Mouse (Mus musculus): Measurements from ENCODE around the gene Gm11034. TPM values are rescaled to one million over a fixed set of nuclear protein-coding genes. Genes with fewer than 3 reads are reported as not detected.

Gene Gm11034
- not detected in 2 replicates for polyA plus RNA-seq (2016; fragmentation: Nextera tagmentation; extraction: Ambion mirVana)

GRCm38 (mm10) chr8:72213536-72213935 lies at the start of gene Gm11034:
Gm11034 (minus strand) TSS chr8:72213636.
- Histone ChIP-seq H3K36me3 (no peaks in the 10 kb centered on the region), H3K27me3 (ENCODE audit: low read depth, poor library complexity, severe bottlenecking) (no peaks in the 10 kb centered on the region; the same call in 1 of the 2 replicates), H3K4me3 (no peak within 1 kb of the TSS), H3K4me1 (no peaks in the 10 kb centered on the region), H3K27ac (replicated peaks) (no peak within 1 kb of the TSS), H3K9me3 (replicated peaks) (no peaks in the 10 kb centered on the region)
- DNase-seq (ENCODE audit: low spot score): no peak
- 83% methylated on average over 4 of the region's 4 CpGs for WGBS

DNA sequence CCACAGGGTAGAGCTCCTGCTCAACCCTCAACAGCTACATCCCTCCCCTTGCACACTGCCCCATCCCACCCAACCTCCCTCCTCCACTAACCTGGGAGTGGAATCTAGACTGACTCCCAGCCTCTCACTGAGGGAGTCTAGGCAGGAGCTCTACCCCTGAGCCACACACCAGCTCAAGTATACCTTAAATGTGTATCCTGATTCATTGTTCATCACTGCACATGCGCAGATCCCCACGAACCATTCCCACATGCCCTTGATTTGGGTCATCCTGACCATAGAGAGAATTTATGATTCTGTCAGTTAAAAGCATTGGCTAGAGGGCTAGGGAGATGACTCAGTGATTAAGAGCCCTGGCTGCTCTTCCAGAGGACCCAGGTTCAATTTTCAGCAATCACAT lies 49.3 kb upstream of the Gm11034 start:
- Histone ChIP-seq H3K9me3 (replicated peaks) (no peaks in the 10 kb centered on the region), H3K36me3 (no peaks in the 10 kb centered on the region), H3K4me3 (no peak overlapping the region), H3K4me1 (no peaks in the 10 kb centered on the region), H3K27me3 (ENCODE audit: low read depth, poor library complexity, severe bottlenecking) (no peaks in the 10 kb centered on the region), H3K27ac (replicated peaks) (no peak overlapping the region)
- 81% methylated on average over 2 of the region's 2 CpGs for WGBS
- DNase-seq (ENCODE audit: low spot score): no peak

DNA sequence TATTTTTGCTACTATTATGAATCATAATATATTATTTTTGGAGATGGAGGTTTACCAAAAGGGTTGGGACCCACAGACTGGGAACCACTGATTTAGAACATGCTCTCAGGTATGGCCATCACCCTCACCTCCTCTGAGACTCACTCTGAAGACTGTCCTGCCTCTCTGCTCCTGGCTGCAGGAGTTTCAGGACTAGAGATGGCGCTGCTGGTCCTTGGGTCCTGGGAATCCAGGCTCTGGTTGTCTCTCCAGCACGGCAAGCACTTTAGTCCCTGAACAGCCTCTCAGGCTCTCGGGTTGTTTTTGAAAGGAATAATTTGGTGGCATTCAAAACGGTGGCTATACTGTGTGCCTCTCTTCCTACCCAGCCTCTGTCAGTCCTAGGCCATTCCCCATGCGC lies 48.4 kb upstream of the Gm11034 start:
- Histone ChIP-seq H3K9me3 (replicated peaks) (no peaks in the 10 kb centered on the region), H3K4me3 (no peak overlapping the region), H3K4me1 (no peaks in the 10 kb centered on the region), H3K27ac (replicated peaks) (no peak overlapping the region), H3K36me3 (peaks cover 4% of the 10 kb centered on the region), H3K27me3 (ENCODE audit: low read depth, poor library complexity, severe bottlenecking) (no peaks in the 10 kb centered on the region)
- WGBS: 49% methylated on average over 5 of the region's 5 CpGs
- DNase-seq (ENCODE audit: low spot score): no peak

DNA sequence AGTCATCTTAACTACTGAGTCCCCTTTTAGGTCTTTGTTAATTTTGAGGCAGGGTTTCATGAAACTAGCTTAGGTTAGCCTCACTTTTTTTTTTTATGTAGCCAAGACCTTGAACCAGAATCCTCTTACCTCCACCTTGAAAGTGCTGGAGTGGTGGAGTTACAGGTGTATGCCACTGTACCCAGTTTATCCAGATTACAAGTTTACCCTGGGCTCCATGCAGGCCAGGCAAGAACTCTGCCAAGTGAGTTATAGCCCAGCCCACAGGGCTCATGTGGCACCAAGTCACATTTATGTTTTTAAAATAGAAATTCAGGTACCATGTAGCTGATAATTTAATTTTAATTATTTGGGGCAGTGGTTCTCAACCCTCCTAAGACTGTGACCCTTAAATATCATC lies 48.0 kb upstream of the Gm11034 start:
- no peak overlapping the region for H3K4me3 ChIP-seq
- no peaks in the 10 kb centered on the region for H3K9me3 ChIP-seq (replicated peaks)
- H3K4me1 ChIP-seq: no peaks in the 10 kb centered on the region
- no peak overlapping the region for H3K27ac ChIP-seq (replicated peaks)
- peaks cover 9% of the 10 kb centered on the region for H3K36me3 ChIP-seq
- DNase-seq (ENCODE audit: low spot score): no peak
- H3K27me3 ChIP-seq (ENCODE audit: low read depth, poor library complexity, severe bottlenecking): no peaks in the 10 kb centered on the region

DNA sequence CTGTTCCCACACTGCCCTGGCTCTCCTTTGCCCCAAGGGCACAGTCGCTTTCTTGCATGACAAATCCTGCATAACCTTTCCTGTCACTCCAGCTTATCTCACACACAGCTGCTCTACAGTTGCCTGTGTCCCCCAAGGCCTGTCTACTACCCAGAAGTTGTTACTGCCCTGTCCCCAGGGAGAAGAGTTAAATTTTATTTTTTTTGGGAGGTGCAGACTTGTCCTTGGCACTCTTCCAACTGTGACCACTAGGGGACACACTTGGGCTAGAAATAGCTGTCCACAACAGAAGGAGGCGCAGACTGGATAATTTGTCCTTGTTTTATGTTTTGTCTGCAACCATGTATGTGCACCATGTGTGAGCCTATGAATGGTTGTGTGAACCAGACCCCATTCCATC lies 47.6 kb upstream of the Gm11034 start:
- Histone ChIP-seq H3K9me3 (replicated peaks) (no peaks in the 10 kb centered on the region), H3K4me1 (no peaks in the 10 kb centered on the region), H3K27ac (replicated peaks) (no peak overlapping the region), H3K36me3 (peaks cover 10% of the 10 kb centered on the region), H3K27me3 (ENCODE audit: low read depth, poor library complexity, severe bottlenecking) (no peaks in the 10 kb centered on the region), H3K4me3 (no peak overlapping the region)
- DNase-seq (ENCODE audit: low spot score): peak; percentile 57
- 39% methylated on average over 2 of the region's 2 CpGs for WGBS

DNA sequence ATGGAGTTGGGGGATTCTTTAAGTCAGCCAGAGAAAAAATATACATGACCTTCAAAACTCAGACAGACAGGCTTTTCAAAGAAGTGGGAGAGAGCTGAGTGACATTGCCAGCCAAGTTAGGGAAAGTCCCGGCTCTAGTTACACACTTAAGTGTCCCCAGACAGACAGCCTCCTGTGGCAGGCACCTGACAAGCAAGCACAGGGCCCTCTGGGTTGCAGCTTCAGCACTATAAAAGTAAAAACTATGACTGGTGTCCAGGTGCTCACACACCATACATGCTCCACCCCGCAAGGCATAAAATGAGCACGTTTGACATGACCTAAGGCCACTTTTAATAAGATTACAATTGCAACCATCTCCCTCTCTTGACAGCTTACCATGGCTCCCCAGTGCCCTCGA lies 47.1 kb upstream of the Gm11034 start:
- no peaks in the 10 kb centered on the region for H3K27me3 ChIP-seq (ENCODE audit: low read depth, poor library complexity, severe bottlenecking)
- WGBS: 70% methylated on average over 4 of the region's 4 CpGs

DNA sequence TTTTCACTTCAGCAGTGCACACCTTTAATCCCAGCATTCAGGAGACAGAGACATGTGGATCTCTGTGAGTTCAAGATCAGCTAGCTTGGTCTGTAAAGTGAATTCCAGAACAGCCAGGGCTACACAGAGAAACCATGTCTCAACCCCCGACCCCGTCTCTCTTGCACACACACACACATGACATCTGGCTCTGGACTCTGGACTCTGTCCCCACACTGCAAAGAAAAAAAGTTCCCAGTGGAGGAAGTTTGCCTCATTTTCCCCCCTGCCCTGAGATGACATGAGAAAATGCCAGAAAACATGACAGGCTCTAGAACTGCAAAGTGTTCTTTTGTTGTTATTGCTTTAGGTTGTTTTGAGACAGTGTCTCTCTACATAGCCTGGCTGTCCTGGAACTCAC lies 46.4 kb upstream of the Gm11034 start:
- Histone ChIP-seq H3K9me3 (replicated peaks) (no peaks in the 10 kb centered on the region), H3K27ac (replicated peaks) (no peak overlapping the region), H3K27me3 (ENCODE audit: low read depth, poor library complexity, severe bottlenecking) (no peaks in the 10 kb centered on the region), H3K4me1 (no peaks in the 10 kb centered on the region), H3K4me3 (no peak overlapping the region), H3K36me3 (peaks cover 22% of the 10 kb centered on the region)
- WGBS: 83% methylated on average over 2 of the region's 2 CpGs
- no peak for DNase-seq (ENCODE audit: low spot score)

More for the DNA sequence above, 47.1 kb upstream of the Gm11034 start:
- Histone ChIP-seq H3K4me3 (no peak overlapping the region), H3K27ac (replicated peaks) (no peak overlapping the region), H3K9me3 (replicated peaks) (no peaks in the 10 kb centered on the region), H3K36me3 (peaks cover 14% of the 10 kb centered on the region), H3K4me1 (no peaks in the 10 kb centered on the region)
- no peak for DNase-seq (ENCODE audit: low spot score)

DNA sequence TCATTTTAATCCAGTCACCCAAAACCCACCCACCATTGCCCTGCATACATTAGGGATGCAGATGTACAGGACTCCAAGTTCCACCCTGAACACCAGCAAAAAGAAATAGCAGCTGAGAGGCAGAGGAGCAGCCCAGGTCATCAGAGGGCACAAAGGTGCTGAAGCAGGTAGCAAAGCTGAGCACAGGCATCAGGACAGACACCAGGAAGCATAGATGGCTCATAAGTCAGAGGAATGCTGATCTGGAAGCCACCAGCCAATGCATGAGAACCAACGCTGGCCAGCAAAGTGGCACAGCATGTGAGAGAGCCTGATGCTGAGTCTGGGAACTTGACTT lies 44.4 kb upstream of the Gm11034 start:
- peaks cover 40% of the 10 kb centered on the region for H3K36me3 ChIP-seq
- no peaks in the 10 kb centered on the region for H3K4me1 ChIP-seq
- no peaks in the 10 kb centered on the region for H3K27me3 ChIP-seq (ENCODE audit: low read depth, poor library complexity, severe bottlenecking)
- H3K27ac ChIP-seq (replicated peaks): no peak overlapping the region
- H3K9me3 ChIP-seq (replicated peaks): no peaks in the 10 kb centered on the region
- 89% methylated on average over 1 of the region's 1 CpGs for WGBS
- DNase-seq (ENCODE audit: low spot score): no peak
- H3K4me3 ChIP-seq: no peak overlapping the region

DNA sequence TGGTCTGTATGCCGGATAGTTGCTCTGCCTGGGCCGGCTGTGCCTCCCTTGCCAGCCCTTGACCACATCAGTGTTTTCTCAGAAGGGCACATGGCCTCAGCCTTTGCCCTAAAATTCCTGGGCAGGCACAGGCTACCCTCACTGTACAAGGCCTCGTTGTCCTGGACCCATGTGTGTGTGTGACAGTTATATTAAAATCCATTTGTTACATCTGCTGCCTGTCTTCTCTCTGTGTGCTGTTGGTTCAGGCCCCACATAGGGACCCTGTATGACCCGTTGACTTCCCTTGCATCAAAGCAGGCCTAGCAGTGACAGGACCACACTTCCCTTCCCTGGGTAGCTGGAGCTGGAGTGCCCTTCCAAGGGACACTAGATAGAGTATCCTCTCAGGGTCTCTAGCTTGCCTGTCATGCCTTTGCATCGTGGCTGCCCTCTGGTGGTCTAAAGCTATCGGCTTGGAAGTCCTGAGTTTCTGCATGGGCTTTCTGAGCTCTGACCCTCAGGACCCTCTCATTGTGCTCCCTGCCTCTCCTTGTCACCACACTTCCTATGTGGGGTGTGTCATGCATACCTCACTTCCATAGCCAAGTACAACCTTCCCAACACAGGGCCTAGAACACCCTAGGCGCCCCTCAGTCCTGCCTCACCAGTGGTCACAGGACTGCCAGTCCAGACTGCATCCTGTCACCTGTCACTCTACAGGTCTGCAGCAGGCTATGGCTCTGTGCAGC lies 43.9 kb upstream of the Gm11034 start:
- no peak overlapping the region for H3K27ac ChIP-seq (replicated peaks)
- H3K4me1 ChIP-seq: no peaks in the 10 kb centered on the region
- H3K4me3 ChIP-seq: no peak overlapping the region
- peaks cover 45% of the 10 kb centered on the region for H3K36me3 ChIP-seq
- no peaks in the 10 kb centered on the region for H3K27me3 ChIP-seq (ENCODE audit: low read depth, poor library complexity, severe bottlenecking)
- DNase-seq (ENCODE audit: low spot score): peak; percentile 56
- H3K9me3 ChIP-seq (replicated peaks): no peaks in the 10 kb centered on the region
- 54% methylated on average over 7 of the region's 7 CpGs for WGBS

GRCm38 (mm10) chr8:72244610-72245009 lies 31.2 kb upstream of the Gm11034 start:
- no peak overlapping the region for H3K27ac ChIP-seq (replicated peaks)
- no peaks in the 10 kb centered on the region for H3K9me3 ChIP-seq (replicated peaks)
- peaks cover 67% of the 10 kb centered on the region for H3K36me3 ChIP-seq
- H3K4me1 ChIP-seq: peaks cover 17% of the 10 kb centered on the region
- 71% methylated on average over 2 of the region's 2 CpGs for WGBS
- H3K4me3 ChIP-seq: no peak overlapping the region
- no peak for DNase-seq (ENCODE audit: low spot score)
- no peaks in the 10 kb centered on the region for H3K27me3 ChIP-seq (ENCODE audit: low read depth, poor library complexity, severe bottlenecking)

- Histone ChIP-seq H3K27me3 (ENCODE audit: low read depth, poor library complexity, severe bottlenecking) (no peaks in the 10 kb centered on the region), H3K27ac (replicated peaks) (no peak overlapping the region), H3K36me3 (peaks cover 46% of the 10 kb centered on the region), H3K4me1 (peaks cover 17% of the 10 kb centered on the region), H3K9me3 (replicated peaks) (no peaks in the 10 kb centered on the region), H3K4me3 (no peak overlapping the region)
- no peak for DNase-seq (ENCODE audit: low spot score)
- 94% methylated on average over 1 of the region's 1 CpGs for WGBS
Observed at GRCm38 (mm10) chr8:72242226-72242625, 28.8 kb upstream of the Gm11034 start.

DNA sequence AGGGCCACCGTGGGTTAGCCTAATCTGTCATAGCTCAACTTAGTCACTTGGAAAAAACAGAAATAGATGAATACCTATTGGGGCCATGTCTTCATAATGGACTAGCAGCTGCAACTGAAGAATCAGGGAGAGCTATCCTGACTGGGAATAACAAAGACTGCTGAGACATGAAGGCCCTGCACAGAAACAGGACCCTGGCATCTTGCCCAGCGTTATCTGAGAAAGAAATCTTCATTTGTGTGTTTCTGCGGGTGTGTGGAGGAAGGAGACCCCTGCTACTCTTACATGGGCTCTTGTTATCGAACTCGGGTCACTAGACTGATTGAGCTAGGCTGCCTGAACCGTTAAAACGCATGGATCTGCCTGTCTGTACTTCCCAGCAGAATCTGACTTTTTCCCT lies 27.5 kb upstream of the Gm11034 start:
- Histone ChIP-seq H3K36me3 (peaks cover 33% of the 10 kb centered on the region), H3K27me3 (ENCODE audit: low read depth, poor library complexity, severe bottlenecking) (no peaks in the 10 kb centered on the region), H3K4me1 (peaks cover 17% of the 10 kb centered on the region), H3K9me3 (replicated peaks) (no peaks in the 10 kb centered on the region), H3K4me3 (peak overlapping the region; percentile 71), H3K27ac (replicated peaks) (peak overlapping the region; percentile 97)
- DNase-seq (ENCODE audit: low spot score): no peak
- WGBS: 78% methylated on average over 7 of the region's 7 CpGs

DNA sequence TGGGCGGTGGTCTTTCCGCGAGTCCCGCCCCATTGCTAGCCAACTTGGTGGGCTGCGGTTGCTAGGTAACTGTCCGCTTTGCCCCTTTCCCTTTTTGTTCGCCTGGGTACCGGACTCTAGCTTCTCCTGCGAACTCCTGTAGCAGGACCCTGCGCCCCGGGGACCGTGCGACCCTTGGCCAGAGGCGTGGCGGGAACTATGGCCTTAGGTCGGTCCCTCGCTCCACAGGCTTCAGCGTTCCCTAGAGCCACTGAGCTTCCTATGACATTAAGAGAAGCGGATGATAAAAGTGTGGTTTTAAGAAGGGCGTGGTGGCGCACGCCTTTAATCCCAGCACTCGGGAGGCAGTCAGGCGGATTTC lies 26.9 kb upstream of the Gm11034 start:
- H3K9me3 ChIP-seq (replicated peaks): no peaks in the 10 kb centered on the region
- peaks cover 17% of the 10 kb centered on the region for H3K4me1 ChIP-seq
- peak overlapping the region; percentile 97 for H3K27ac ChIP-seq (replicated peaks)
- H3K4me3 ChIP-seq: peak overlapping the region; percentile 71
- H3K36me3 ChIP-seq: peaks cover 28% of the 10 kb centered on the region
- H3K27me3 ChIP-seq (ENCODE audit: low read depth, poor library complexity, severe bottlenecking): no peaks in the 10 kb centered on the region
- WGBS: under 1% methylated on average over 24 of the region's 24 CpGs
- DNase-seq (ENCODE audit: low spot score): no peak
